ENCODE assay signal across 13 mouse cellular contexts in genomic region chr17:88316213-88316967, GRCm38 (mm10).
DNase-seq lines count a peak whose midpoint lies in the region; ATAC-seq lines count a peak whose summit lies in the region.
"Had no signal": no experiment of that assay in that cellular context is flagged by ENCODE, and none has a peak within 500 bp of the region (broad histone marks: within the 10 kb centered on the region; RNA-seq: fewer than 3 reads in every experiment).

No protein-coding gene starts in this region.

- no peak overlapping the region for H3K4me2 ChIP-seq in hindbrain, embryonic 11.5 days (replicated peaks; ENCODE audit: low read depth, low read length)
- no peak overlapping the region for H3K4me2 ChIP-seq in neural tube, embryonic 14.5 days (ENCODE audit: low read depth, low read length)
- H3K4me2 ChIP-seq in kidney, embryonic 16.5 days (replicated peaks; ENCODE audit: low read depth, low read length): no peak overlapping the region
- H3K4me2 ChIP-seq: liver, embryonic 12.5 days had no signal

- 69% methylated on average over 14 of the region's 15 CpGs for WGBS in hindbrain, embryonic 11.5 days
- 51% methylated on average over 15 of the region's 15 CpGs for WGBS in neural tube, embryonic 14.5 days
- 77% methylated on average over 15 of the region's 15 CpGs for WGBS in kidney, embryonic 16.5 days

- intact Hi-C loops in gastrocnemius, postnatal 14 days (cut with DNase I; ENCODE audit: low total_unique reads): no loop called here

- no peaks in the 10 kb centered on the region for H3K9me3 ChIP-seq in hindbrain, embryonic 11.5 days (ENCODE audit: control insufficient read depth, low read length)
- no peaks in the 10 kb centered on the region for H3K9me3 ChIP-seq in neural tube, embryonic 14.5 days (ENCODE audit: control insufficient read depth, low read length)
- H3K9me3 ChIP-seq in kidney, embryonic 16.5 days (ENCODE audit: low read length): no peaks in the 10 kb centered on the region
- H3K9me3 ChIP-seq: liver, embryonic 12.5 days had no signal

- no peaks in the 10 kb centered on the region for H3K36me3 ChIP-seq in hindbrain, embryonic 11.5 days (ENCODE audit: control insufficient read depth, insufficient read depth, low read length)
- H3K36me3 ChIP-seq in neural tube, embryonic 14.5 days (ENCODE audit: control insufficient read depth, insufficient read depth, low read length): no peaks in the 10 kb centered on the region
- H3K36me3 ChIP-seq in kidney, embryonic 16.5 days (ENCODE audit: insufficient read depth, low read length): no peaks in the 10 kb centered on the region
- H3K36me3 ChIP-seq: liver, embryonic 12.5 days had no signal

- H3K27ac ChIP-seq in hindbrain, embryonic 11.5 days (ENCODE audit: low read depth, low read length): no peak overlapping the region
- 0 out of 2 replicates have a peak overlapping the region, but pooled peaks have one; percentile 34 for H3K27ac ChIP-seq in neural tube, embryonic 14.5 days (ENCODE audit: low read depth, low read length)
- H3K27ac ChIP-seq in kidney, embryonic 16.5 days (ENCODE audit: low read length): no peak overlapping the region
- H3K27ac ChIP-seq: liver, embryonic 12.5 days had no signal

- peak; percentile 83 for ATAC-seq in hindbrain, embryonic 11.5 days (ENCODE audit: low FRiP score)
- ATAC-seq in neural tube, embryonic 14.5 days (ENCODE audit: low read depth): peak; percentile 93
- no peak for ATAC-seq in megakaryocyte-erythroid progenitor cell, adult 5-6 weeks (replicated peaks; ENCODE audit: low FRiP score, low TSS enrichment, poor library complexity, severe bottlenecking)
- ATAC-seq in kidney, embryonic 16.5 days (ENCODE audit: low FRiP score, low TSS enrichment): no peak
- ATAC-seq: liver, embryonic 12.5 days had no signal

- no peak overlapping the region for H3K9ac ChIP-seq in hindbrain, embryonic 11.5 days (ENCODE audit: low read depth, low read length)
- no peak overlapping the region for H3K9ac ChIP-seq in neural tube, embryonic 14.5 days (replicated peaks; ENCODE audit: low read depth, low read length)
- no peak overlapping the region for H3K9ac ChIP-seq in kidney, embryonic 16.5 days (replicated peaks; ENCODE audit: low read length)
- H3K9ac ChIP-seq: liver, embryonic 12.5 days had no signal

- DNase-seq in gastrocnemius, postnatal 14 days: peak; percentile 13
- no peak for DNase-seq in gastrocnemius, postnatal 10 days
- DNase-seq in CD8-positive naive resting alpha-beta T cell, adult 2 months (ENCODE audit: low read depth in 2 of 2, low spot score in 2 of 2): peak; percentile 9 to 28
- no peak for DNase-seq in hindbrain, embryonic 11.5 days (ENCODE audit: low spot score)
- DNase-seq in kidney, adult 8-10 months: no peak
- DNase-seq: adrenal gland, adult 8-10 months; gastrocnemius, postnatal 36 days; kidney, adult 2 months had no signal

- H3K27me3 ChIP-seq in hindbrain, embryonic 11.5 days (ENCODE audit: control insufficient read depth, insufficient read depth, low read length): no peaks in the 10 kb centered on the region
- H3K27me3 ChIP-seq in neural tube, embryonic 14.5 days (ENCODE audit: control insufficient read depth, insufficient read depth, low read length): no peaks in the 10 kb centered on the region
- H3K27me3 ChIP-seq in kidney, embryonic 16.5 days (ENCODE audit: insufficient read depth, low read length): no peaks in the 10 kb centered on the region
- H3K27me3 ChIP-seq: liver, embryonic 12.5 days; megakaryocyte, embryonic 14.5 days had no signal

- no peak overlapping the region for H3K4me3 ChIP-seq in hindbrain, embryonic 11.5 days (ENCODE audit: low read depth, low read length)
- H3K4me3 ChIP-seq in neural tube, embryonic 14.5 days (ENCODE audit: low read depth, low read length): no peak overlapping the region
- H3K4me3 ChIP-seq in kidney, embryonic 16.5 days (ENCODE audit: low read length): no peak overlapping the region
- H3K4me3 ChIP-seq: liver, embryonic 12.5 days; megakaryocyte, embryonic 14.5 days had no signal

- H3K4me1 ChIP-seq in hindbrain, embryonic 11.5 days (replicated peaks; ENCODE audit: control insufficient read depth, insufficient read depth, low read length): no peaks in the 10 kb centered on the region
- no peaks in the 10 kb centered on the region for H3K4me1 ChIP-seq in neural tube, embryonic 14.5 days (ENCODE audit: control insufficient read depth, insufficient read depth, low read length)
- peaks cover 8% of the 10 kb centered on the region for H3K4me1 ChIP-seq in kidney, embryonic 16.5 days (ENCODE audit: insufficient read depth, low read length)
- H3K4me1 ChIP-seq: liver, embryonic 12.5 days; megakaryocyte, embryonic 14.5 days had no signal

Comparison
In these comparisons a context has a peak if more than half of its experiments do, and no peak if none do; other contexts are left out.
1. DNase-seq: peak in gastrocnemius, postnatal 14 days (single experiment) and CD8-positive naive resting alpha-beta T cell, adult 2 months (2 of 2); none in gastrocnemius, postnatal 10 days (single experiment), hindbrain, embryonic 11.5 days (single experiment) and kidney, adult 8-10 months (0 of 2).
2. ATAC-seq: peak in hindbrain, embryonic 11.5 days (single experiment) and neural tube, embryonic 14.5 days (single experiment); none in megakaryocyte-erythroid progenitor cell, adult 5-6 weeks (single experiment) and kidney, embryonic 16.5 days (single experiment).